Mouse (Mus musculus) limb, embryonic 12.5 days (tissue): ENCODE data around the gene Sprr2i. TPM values are rescaled to one million over a fixed set of nuclear protein-coding genes. Genes with fewer than 3 reads are reported as not detected.

Experiments used
- ATAC-seq: fragments of 200-750 bp; cut with Nextera tagmentation; 2 replicates; pipeline ENCODE4 v1.8.0; 2017; ENCODE audit warnings: low read depth, moderate TSS enrichment; ENCODE audit not compliant: insufficient number of reproducible peaks, insufficient read depth, low FRiP score, low TSS enrichment
- H3K27ac ChIP-seq: fragments of 300-500 bp; sonication (generic); 2 replicates; pipeline ENCODE4 v1.5.1; 2016; ENCODE audit warnings: mild to moderate bottlenecking, moderate library complexity
- H3K27me3 ChIP-seq: fragments of 300-500 bp; sonication (generic); 2 replicates; pipeline ENCODE4 v1.6.1; 2016; ENCODE audit warnings: mild to moderate bottlenecking, moderate library complexity
- H3K36me3 ChIP-seq: fragments of 300-500 bp; sonication (generic); 2 replicates; pipeline ENCODE4 v1.6.1; 2016; ENCODE audit warnings: mild to moderate bottlenecking, moderate library complexity
- H3K4me1 ChIP-seq: fragments of 300-500 bp; sonication (generic); replicated peaks from 2 replicates; pipeline ENCODE4 v1.6.1; 2016
- H3K4me2 ChIP-seq: fragments of 300-500 bp; sonication (generic); 2 replicates; pipeline ENCODE4 v1.6.1; 2016; ENCODE audit warnings: mild to moderate bottlenecking, moderate library complexity
- H3K4me3 ChIP-seq: fragments of 300-500 bp; sonication (generic); replicated peaks from 2 replicates; pipeline ENCODE4 v1.5.1; 2016; ENCODE audit warnings: mild to moderate bottlenecking
- H3K9ac ChIP-seq: fragments of 300-500 bp; sonication (generic); replicated peaks from 2 replicates; pipeline ENCODE4 v1.6.1; 2016; ENCODE audit warnings: mild to moderate bottlenecking, moderate library complexity
- H3K9me3 ChIP-seq: fragments of 300-500 bp; sonication (generic); 2 replicates; pipeline ENCODE4 v1.6.1; 2016; ENCODE audit warnings: mild to moderate bottlenecking, moderate library complexity
- WGBS: fragments of 180-500 bp; shearing (Covaris S2); methylation state at CpG from one replicate; pipeline ENCODE4 v1.1.7; 2016; 5-methylcytosine and 5-hydroxymethylcytosine counted together
- polyA plus RNA-seq: library from polyadenylated mRNA; unstranded; fragments of >200 nt; fragmentation: Nextera tagmentation; extraction: Ambion mirVana; gene quantifications from 2 replicates; pipeline ENCODE4 v1.2.1, GENCODE M21; 2016

Gene Sprr2i
- polyA plus RNA-seq, 1 experiment from 2014 or later = not detected

DNA sequence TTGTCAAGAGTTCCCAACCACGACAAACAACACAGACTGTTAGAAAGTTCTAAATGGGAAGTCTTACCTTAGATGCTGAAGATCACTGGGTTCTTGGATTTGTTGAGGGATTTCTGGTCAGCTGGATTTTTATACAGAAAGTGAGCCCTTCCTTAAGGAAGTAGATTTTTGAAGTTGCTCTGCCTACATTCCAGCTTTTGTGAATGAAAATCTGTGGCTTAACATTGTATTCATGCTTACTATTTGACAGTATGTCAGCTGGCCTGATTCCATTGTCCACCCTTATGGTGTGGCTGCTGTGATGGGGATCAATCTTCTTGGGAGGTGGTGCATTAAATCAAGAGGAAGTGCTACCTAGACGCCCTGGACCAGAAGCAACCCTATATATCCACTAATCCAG lies 50.8 kb downstream of the Sprr2i start, which contains the start of gene Sprr3:
Gene Sprr3, minus strand, starts transcription at position 101 of the 400 bp plus-strand sequence.
- Histone ChIP-seq H3K27ac (no peak within 1 kb of the TSS), H3K4me3 (no peak within 1 kb of the TSS), H3K36me3 (no peaks in the 10 kb centered on the region), H3K9ac (no peak within 1 kb of the TSS), H3K4me2 (no peak within 1 kb of the TSS), H3K27me3 (no peaks in the 10 kb centered on the region), H3K9me3 (no peaks in the 10 kb centered on the region), H3K4me1 (no peaks in the 10 kb centered on the region)
- 71% methylated on average over 2 of the region's 2 CpGs for WGBS
- ATAC-seq = no peak

Other genes with a start within 250 kb of the Sprr2i start
- gene Sprr2a1, start 192.2 kb upstream of the Sprr2i start, polyA plus RNA-seq = not detected in 2 replicates
- gene Sprr2a2, start 192.1 kb upstream of the Sprr2i start, polyA plus RNA-seq = 0.90 and 1.0 TPM in 2 replicates
- not detected in 2 replicates for gene Sprr2a3, start 122.6 kb upstream of the Sprr2i start, polyA plus RNA-seq
- gene Sprr2b, start 91.4 kb upstream of the Sprr2i start, polyA plus RNA-seq = not detected in 2 replicates
- gene Sprr2d, start 68.9 kb upstream of the Sprr2i start, polyA plus RNA-seq = not detected in 2 replicates
- gene Sprr2e, start 55.8 kb upstream of the Sprr2i start, polyA plus RNA-seq = not detected in 2 replicates
- not detected in 2 replicates for gene Sprr2f, start 42.8 kb upstream of the Sprr2i start, polyA plus RNA-seq
- not detected in 2 replicates for gene Sprr2h, start 22.3 kb upstream of the Sprr2i start, polyA plus RNA-seq
- gene Sprr2j-ps, start 10.1 kb downstream of the Sprr2i start, polyA plus RNA-seq = not detected in 2 replicates
- 6.4 and 7.6 TPM in 2 replicates for gene Gm9774, start 21.4 kb downstream of the Sprr2i start, polyA plus RNA-seq
- gene Sprr2k, start 24.6 kb downstream of the Sprr2i start, polyA plus RNA-seq = not detected in 2 replicates
- gene Sprr1b, start 30.8 kb downstream of the Sprr2i start, polyA plus RNA-seq = not detected in 2 replicates
- not detected in 2 replicates for gene Sprr3, start 50.7 kb downstream of the Sprr2i start, polyA plus RNA-seq
- gene Sprr1a, start 77.9 kb downstream of the Sprr2i start, polyA plus RNA-seq = not detected in 2 replicates
- not detected in 2 replicates for gene Sprr4, start 92.5 kb downstream of the Sprr2i start, polyA plus RNA-seq
- gene 2310046K23Rik, start 126.5 kb downstream of the Sprr2i start, polyA plus RNA-seq = not detected in 2 replicates
- 0.18 TPM in 1 of 2 replicates, not detected in the other for gene Ivl, start 165.7 kb downstream of the Sprr2i start, polyA plus RNA-seq
- gene Smcp, start 181.0 kb downstream of the Sprr2i start, polyA plus RNA-seq = not detected in 2 replicates
- gene 2210017I01Rik, start 199.5 kb downstream of the Sprr2i start, polyA plus RNA-seq = not detected in 2 replicates
- gene Lce6a, start 213.7 kb downstream of the Sprr2i start, polyA plus RNA-seq = not detected in 2 replicates
- gene Lce1a1, start 240.3 kb downstream of the Sprr2i start, polyA plus RNA-seq = not detected in 2 replicates
- gene Lce1b, start 248.9 kb downstream of the Sprr2i start, polyA plus RNA-seq = not detected in 2 replicates